Mouse (Mus musculus) myocyte (in vitro differentiated cells): ENCODE measurements around the gene Ptcd1.

ENCODE experiments used
- E2F4 ChIP-seq: IDR thresholded peaks from one replicate; pipeline ENCODE4 v1.6.1; 2011; ENCODE audit warnings: mild to moderate bottlenecking, control low read depth, moderate library complexity; ENCODE audit not compliant: insufficient read depth
- MYOG ChIP-seq, 3 experiments: IDR thresholded peaks; one replicate each; pipeline ENCODE4 v1.6.1; 2011; ENCODE audit warnings: control low read depth in 2 of 3, low read depth in 2 of 3, mild to moderate bottlenecking in 2 of 3; ENCODE audit not compliant: insufficient read length in 2 of 3, control insufficient read depth in 1 of 3, insufficient read depth in 1 of 3
- POLR2A ChIP-seq: IDR thresholded peaks from one replicate; pipeline ENCODE4 v1.6.1; 2011; ENCODE audit warnings: low read depth, mild to moderate bottlenecking, control low read depth, moderate library complexity; ENCODE audit not compliant: insufficient read length
- TCF12 ChIP-seq: IDR thresholded peaks from one replicate; pipeline ENCODE4 v1.6.1; 2011; ENCODE audit warnings: mild to moderate bottlenecking, control low read depth; ENCODE audit not compliant: poor library complexity, insufficient read depth, severe bottlenecking
- TCF3 ChIP-seq: IDR thresholded peaks from one replicate; pipeline ENCODE4 v1.6.1; 2011; ENCODE audit warnings: low read depth, control low read depth; ENCODE audit not compliant: insufficient read length

- TF ChIP-seq MYOG (IDR thresholded peaks at IDR 0.05; ENCODE audit: control insufficient read depth in 1 of 3, insufficient read depth in 1 of 3, insufficient read length in 2 of 3, low read depth in 2 of 3) (no peak), TCF3 (no peak), POLR2A (no peak), E2F4 (no peak), TCF12 (no peak)
These were observed 11.6 kb upstream of the Ptcd1 start for GRCm38 (mm10) chr5:145178461-145178980.
